Mouse (Mus musculus) kidney, adult 8-10 months (tissue): ENCODE measurements around the gene Lmo2.

Source experiments
- DNase-seq, 2 experiments: peaks; one replicate each; pipeline ENCODE4 v3.0.0; 2022

The Lmo2 gene

DNA sequence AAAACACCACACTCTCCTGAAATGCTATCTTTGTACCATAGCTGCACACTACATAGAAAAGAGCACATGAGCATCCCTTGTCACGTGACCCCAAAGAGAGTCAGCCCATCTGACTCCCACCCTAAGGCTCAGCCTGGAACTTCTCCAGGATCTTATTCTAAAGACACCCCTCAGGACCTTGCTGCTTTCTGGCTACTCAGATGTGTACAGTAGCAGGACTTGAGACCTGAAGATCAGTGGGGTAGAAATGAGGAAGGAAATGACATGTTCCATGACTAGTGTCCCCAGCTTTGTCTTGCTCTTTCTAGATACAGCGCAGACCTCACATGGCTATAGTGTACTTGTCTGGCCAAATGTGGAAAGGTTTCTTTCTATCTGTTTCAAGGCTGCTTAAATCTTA, 12.9 kb upstream of the Lmo2 start:
- DNase-seq = no peak

DNA sequence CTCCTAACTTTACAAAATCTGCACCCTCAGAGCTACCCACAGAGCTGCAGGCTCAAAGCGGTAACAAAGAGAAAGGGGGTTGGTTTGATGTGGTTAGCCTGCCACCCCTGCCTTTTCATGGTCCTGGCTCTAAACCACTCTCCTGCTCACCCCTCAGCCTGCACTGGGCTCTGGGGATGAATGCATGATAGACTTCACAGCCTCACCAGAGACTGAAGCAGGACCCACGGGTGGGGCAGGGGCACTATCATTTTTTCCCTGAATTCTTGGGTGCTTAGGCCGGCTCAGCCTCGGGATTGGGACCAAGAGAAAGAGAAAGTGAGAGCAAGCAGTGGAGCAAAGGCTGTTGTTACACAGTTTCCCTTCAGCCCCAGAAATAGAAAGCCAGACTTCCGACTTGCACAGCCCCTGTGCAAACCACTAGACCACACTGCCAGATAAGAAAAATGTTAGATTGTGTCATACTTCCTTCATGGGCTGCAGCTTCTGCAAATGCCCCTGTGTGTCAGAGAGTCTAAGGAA, 12.2 kb upstream of the Lmo2 start:
- no peak for DNase-seq

DNA sequence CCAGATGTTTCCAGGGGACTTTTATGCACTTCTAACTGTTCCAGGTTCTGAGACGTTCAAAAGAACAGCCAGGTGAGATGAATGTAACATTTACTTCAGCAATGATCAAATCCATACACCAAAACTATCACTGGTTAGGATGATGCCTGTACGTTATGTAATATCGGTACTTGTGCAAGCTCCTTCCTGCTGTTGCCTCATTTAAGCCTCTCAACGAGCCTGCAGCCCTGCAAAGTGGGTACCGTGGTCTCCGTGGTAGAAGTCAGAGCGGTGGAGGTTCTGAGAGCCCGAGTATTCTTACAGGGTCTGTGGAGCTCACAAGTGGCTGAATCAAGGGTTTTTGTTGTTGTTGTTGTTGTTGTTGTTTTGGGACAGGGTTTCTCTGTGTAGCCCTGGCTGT, 10.9 kb upstream of the Lmo2 start:
- DNase-seq = no peak

DNA sequence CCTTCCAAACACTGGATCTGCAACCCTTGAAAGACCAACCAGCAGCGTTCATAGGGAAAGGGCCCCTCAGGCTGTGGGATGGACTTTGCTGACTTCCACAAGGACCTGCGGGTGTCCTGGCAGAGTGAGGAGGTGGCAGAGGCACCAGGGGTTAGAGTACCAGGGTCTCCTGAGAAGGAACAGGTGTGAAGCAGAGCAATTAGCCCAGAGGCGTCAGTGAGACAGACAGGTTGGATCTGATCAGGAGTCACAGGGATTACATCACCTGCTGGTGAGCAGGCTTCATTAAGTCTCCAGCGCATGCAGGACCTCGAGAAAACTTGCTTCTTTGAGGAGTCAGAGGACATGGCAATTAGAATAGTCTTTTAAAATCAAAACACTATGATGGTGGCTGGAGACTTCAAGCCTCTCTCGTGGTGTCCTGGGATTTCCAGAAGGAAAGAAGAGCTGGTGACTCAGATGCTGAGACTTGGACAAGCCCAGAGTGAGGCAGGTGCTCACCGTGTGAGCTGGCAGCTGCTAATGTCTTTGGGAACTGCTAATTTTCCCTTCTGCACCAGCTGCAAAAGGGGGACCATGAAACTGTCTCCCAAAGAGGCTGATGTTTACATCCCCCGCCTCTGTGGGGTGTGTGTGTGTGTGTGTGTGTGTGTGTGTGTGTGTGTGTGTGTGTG, 9.7 kb upstream of the Lmo2 start:
- DNase-seq = no peak

DNA sequence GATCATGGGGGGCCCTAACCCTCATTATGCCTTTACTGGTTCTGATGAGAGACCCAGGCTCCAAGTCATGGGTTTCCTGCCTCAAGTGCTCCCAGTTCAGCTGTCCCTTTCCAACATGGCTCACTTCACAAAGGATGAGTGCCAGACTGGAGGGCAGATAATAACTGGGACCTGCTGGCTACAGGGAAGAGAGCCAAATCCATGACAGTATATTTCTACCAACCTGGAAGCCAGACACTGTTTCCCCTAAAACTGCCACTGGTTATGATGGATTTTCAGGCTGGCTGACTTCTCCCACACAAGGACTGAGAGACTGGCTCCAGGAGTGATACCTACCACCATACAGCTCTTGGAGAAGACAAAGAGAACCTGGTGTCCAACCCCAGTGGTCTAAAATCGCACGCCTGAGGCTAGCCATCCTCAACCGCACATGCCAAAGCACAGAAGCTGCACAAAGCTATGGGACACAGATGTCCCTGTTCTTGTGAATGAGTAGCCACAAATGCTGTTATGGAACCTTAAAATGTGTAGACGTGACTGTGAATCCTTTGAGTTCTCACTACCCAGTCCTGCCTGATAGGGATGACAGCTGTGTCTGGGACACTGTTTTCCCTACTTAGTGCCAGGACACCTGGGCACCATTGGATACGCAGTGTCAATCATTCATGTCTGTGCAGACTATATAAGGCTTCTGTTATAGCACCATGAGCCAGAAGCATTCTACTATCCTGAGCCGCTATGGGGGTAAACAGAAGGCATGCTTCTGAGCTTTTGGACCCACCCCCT, 4.5 kb upstream of the Lmo2 start:
- no peak for DNase-seq

DNA sequence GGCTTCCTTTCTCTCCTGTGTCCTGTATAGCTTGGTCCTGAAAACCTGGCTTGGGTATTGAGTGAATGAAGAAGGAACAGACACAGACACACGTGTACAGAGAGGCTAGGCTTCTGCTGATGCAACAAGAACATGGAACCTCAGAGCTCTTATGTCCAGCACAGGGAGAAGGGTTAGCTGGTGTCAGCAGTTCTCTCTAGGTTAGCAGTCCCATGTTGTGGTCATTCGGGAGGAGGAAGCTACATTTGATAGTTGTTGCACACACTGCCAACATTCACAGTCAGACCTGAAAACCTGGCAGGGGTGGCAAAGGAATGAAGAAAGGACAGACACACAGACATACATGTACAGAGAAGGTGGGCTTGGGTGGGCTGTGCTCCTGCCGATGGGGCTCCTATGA, 2.1 kb upstream of the Lmo2 start:
- no peak for DNase-seq

DNA sequence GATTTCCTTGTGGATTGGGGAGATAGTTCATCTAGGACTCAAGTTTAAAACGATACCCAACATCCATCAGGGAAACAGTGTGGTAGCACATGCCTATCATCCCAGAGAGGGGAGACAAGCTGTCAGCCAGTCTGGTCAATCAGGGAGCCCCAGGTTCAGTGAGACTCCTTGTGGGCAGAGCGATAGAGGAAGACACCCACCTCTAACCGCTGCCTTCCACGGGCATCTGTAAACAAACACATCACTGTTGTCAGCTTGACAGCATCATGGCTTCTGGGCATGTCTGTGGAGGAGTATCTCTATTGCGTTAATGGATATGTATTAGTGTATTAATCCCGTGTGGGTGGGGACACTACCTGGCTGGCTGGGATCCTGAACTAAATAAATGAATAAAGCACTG, 919 bp upstream of the Lmo2 start:
- no peak for DNase-seq

DNA sequence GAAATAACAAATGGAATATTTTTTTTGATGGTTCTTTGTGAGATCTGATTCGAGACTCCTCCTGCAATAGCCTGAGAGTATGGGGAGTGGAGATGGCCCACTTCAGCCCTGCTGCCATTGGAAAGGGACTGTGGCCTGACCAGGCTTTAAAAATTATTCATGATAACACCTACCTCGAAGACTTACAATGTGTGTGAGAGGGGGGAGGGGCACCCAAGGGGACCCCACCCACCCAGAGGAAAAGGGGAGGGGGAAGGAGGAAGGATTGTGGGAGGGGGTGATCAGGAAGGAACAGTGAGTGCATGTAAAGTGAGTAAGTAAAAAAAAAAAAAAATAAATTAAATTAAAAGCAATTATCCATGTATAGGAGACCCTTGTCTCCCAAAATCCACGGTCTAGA, 848 bp downstream of the Lmo2 start:
- DNase-seq = no peak

DNA sequence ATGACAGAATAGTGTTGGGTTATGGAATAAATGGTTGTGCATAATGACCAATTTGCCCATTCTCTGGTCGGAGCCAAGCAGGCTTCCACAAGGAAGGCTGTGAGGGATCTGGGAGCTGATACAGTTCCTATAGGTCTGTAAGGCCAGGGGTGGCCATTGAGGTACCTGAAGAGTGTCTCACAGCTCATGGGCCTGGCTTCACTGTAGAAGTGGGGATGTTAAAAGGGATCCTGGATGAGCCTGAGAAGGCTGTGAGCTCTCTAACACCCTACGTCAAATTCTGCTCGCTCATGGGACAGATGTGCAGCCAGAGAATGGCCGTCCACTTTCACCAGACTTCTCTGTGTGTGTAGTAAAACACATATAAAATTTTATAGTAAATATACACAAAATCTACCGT, 1.3 kb downstream of the Lmo2 start:
- DNase-seq = no peak

DNA sequence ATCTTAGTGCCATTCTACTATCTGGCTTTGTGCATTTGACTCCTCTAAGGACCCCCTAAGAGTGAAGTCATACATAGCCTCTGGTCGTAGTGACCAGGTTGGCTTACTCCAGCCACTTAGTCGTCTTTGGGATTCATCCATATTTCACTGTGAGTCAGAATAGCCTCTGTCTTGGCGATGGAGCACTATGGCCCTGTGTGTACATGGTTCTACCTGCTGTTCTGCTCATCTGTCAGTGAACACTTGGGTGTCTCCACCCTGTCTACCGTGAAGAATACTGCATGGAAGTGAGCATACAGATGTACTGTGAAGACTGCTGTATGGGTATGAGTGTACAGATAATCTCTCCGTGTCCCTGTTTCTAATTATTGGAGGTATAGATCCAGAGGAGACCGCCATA, 1.8 kb downstream of the Lmo2 start:
- no peak for DNase-seq

DNA sequence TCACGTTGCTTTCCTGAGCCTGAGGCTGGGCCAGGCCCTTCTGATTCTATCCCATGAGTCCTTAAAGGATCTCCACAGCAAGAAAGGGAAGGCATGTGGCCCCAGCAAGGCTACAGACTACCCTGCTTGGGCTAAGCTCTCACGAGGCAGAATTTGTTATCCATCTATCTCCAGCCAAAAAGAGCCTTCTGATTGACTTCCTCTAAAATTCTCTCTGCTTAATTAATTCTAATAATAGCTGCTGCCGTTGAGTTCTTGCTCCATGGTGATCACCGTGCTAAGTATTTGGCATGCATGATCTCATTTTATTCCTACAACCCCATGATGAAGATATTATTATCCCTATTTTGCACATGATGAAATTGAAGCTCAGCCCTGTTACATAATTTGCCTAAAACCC, 4.6 kb downstream of the Lmo2 start:
- no peak for DNase-seq

DNA sequence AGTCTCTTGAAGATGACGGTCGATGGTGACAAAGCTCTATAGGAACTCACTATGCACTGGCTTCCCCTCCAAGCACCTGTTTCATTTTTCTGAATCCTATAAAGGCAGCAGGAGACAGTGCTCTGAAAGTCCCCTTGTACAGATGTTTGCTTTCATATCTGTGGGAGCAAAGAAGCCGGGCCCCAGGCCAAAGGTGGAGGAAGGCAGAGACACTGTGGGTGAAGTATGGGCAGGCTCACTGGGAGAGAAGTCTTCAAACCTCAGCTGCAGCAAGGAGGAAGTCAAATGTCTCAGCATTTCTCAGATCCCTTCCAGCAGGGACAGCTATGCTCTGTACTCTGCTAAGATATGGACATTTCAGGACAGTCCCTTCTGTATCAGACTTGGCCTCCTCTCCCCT, 7.6 kb downstream of the Lmo2 start:
- DNase-seq = no peak

DNA sequence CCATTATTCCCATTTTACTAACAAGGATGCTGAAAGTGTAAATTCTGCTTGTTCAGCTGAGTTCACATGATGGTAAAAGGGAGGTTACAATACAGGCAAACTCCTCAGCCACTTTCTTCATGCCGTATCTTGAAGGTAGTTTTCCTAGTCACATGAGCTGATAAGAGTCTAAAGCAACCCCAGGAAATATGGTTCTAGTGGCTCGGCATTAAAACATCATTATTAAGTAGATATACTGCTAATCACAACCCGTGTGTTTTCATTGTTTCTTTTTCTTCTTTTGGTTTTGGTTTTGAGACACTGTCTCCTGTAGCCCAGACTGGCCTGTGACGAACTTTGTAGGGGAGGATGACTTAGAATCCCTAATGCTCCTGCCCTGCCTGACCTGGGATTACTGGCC, 10.4 kb downstream of the Lmo2 start:
- no peak for DNase-seq

DNA sequence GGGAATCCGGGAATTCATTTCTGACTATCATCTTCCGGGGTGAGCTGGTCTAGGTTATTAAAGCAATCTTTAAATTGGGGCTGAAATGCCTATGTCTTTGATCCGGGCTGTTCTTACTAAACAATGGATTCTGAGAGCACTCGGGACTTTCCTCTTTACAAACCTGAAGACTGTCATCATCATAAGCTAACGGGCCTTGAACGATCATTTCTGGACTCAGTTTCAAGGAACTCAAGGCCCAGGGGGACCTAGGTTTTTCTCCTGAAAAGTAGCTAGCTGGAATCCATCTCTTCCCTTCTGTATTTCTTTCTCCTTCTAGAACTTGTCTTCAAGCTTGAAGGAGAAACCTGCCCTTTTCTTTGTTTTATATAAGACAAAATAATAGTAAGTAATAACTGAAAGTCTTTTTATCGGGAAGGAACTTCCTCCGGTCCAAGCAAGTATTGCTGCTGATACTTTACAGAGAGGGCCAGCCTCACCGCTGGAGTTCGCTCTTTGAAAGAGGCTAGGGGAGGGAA, 11.2 kb downstream of the Lmo2 start:
- no peak for DNase-seq

DNA sequence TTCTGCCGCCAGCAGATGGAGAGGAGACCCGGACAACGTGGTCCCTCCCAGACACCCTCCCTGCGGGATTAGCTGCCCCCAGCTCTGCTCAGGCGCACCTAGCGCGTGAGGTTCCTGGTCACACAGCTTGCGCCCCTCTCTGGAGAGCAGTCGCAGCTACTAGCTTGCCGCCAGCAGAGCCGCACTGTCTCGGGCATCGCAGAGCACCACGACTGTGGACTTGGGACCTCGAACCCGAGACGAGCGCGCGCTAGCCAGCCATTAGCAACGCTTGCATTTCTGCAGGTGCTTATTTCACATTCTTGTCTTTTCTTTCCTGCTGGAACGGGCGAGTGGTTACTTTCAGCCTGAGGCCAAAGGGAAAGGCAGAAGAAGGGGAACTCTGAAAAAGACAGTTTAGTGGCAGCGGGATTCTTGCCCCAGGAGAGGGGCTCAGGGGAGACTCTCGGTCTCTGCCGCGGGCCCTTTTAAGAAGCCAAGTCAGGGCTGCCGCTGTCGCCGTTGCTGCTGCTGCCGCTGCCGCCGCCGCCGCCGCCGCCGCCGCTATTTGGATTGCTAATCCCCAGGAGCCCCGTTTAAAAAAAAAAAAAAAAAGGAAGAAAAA, 11.8 kb downstream of the Lmo2 start:
- peak; percentile 59 to 67 for DNase-seq

DNA sequence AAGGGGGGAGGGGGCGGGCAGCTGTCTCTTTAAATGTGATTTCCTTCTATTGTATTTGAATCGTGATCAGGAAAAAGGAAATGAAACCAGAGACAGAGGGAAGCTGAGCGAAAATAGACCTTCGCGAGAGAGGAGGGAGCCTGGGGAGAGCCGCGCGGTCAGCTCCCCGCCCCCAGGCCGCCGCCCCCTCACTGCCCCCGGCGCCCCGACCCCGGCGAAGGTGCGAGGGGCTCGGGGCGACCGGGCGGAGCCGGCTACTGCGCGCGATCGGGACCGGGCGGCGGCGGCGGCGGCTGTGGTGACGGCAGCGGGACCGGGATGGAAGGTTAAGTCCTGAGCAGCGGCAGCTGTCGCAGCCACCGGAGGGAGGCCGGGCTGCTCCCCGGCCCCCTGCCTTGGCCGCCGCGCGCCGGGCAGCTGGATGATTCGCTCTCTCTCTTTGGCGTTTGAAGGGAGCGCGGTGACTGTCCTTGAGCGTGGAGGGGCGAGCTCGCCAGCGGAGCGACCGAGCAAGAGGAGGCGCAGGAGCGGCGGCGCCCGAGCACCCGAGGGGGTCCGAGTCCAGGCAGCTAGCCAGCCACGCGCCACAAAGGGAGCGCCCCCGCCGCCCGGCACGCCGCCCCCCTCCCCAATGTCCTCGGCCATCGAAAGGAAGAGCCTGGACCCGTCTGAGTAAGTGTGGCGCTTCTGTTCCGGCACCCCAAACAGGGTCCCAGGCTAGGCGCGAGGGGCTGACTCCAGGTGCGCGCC, 12.4 kb downstream of the Lmo2 start:
- peak; percentile 23 to 34 for DNase-seq

DNA sequence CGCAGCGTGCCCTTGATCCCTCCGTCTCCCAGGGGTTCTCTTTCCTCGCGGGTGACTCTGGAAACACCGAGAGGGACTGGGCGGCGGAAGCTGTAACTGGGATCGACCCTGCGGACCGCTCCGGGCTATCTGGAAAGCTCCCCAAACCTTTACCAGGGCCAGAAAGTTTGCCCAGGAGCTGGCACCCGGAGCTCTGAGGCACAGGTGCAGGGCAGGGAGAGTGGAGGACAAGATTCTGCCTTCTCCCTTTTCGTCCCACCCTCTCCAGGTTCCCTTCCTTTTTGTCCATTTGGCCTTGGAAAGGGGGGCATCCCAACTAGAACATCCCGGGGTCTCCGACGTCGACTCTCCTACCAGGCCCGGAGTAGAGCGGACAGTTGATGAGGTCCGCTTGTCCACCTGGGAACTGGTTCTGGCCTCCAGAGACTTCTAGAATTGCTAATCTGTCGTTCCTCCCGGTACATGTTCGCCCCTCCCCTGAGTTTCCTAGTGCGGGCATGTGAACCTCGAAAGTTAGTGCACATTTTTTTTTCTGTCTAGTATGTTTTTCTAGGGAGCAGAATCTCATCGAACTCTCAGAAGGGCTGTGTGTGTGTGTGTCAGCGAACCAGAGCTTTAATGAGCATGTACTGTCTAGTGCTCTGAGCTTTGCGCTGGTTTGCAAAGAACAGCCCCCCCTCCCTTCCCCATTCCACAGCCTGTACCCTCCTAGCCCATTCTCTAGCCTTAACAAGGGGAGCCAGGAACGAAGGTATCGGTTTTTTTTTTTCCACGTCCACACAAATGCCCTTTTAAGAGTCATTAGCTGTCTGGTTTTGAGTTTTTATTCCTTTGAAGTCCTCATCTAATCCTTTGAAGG, 13.2 kb downstream of the Lmo2 start:
- DNase-seq = peak in 1 of 2 experiments; percentile 4

DNA sequence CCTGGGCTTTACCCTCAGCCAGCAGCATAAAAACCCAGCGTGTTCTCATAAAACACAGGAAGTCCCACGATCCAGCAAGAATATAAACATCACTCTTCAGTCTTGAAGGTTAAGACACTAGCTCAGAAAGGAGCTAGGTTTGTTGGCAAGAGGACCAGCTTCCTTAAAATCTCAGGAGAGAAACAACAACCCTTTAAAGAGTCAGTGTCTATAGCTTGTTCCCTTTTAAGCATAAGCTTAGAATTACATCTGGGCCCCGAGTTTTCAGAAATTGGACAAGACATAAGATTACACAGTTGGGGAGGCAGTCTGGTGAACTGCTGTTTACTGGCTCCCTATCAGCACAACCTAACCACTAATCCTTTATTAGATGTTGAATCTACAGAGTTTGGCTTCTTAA, 14.1 kb downstream of the Lmo2 start:
- no peak for DNase-seq

DNA sequence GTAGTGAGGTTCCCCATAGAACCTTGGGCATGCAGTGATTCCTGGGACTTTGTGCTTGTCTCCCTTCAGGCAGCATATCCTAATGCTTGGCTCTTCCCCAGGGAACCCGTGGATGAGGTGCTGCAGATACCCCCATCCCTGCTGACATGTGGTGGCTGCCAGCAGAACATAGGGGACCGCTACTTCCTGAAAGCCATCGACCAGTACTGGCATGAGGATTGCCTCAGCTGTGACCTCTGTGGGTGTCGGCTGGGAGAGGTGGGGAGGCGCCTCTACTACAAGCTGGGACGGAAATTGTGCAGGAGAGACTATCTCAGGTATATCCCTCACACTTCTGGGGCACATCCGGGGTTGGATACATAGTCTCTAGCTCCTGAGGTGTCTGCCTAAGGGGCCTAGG, 18.1 kb downstream of the Lmo2 start:
- no peak for DNase-seq

DNA sequence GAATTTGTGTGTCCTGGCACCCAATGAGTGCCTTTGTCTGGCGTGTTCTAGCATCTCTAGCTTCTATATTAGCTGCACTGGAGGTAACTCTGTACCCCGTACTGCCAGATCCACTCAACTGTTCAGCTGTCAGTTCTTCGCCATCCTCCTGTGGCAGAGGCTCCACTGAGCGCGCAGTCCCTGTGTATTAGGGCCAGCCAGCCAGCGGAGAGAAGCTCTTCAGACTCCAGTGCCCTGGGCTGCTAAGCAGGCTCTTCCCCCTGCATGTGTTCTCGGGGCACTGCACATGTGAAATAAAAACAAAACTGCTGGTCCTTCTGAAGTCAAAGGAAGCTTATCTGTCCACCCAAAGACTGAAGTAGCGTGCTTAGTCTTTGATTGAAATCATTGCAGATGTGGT, 19.4 kb downstream of the Lmo2 start:
- DNase-seq = no peak

DNA sequence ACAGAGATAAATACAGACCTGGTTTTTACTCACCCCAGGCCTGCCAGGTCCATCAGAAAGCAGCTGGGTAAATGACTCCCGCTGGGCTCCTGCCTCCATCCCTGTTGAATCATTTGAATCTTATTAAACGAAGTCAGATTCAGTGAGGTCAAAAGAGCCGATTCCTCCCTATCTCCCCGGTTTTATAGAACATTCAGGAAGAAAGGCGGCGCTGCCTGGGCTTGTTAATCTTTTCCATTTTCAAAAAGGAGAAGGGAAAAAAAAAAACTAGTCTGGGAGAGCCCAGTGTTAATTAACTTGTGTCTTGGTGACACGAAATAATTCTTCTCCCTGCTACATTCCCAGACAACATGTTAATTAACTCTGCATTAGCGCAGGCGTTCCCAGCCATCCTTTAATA, 19.9 kb downstream of the Lmo2 start:
- DNase-seq = no peak

DNA sequence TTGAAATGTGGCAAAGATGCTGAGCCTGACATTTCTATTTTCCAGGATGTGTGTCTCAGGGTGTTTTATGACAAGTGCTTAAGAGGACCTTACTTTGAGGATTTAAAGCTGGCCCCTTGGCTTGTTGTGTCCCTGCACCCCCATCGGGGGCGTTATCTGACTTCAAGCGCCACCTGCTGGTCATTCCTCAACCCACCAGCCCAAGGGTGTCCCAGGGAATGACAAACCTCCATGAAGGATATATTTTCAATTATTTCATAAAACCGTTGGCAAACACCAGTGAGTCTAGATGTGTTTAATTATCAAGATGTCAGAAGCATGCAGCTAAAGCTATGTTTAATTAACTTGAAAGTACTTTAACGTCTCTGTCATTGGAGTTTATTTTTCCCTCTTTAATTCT, 24.5 kb downstream of the Lmo2 start:
- peak; percentile 37 to 71 for DNase-seq
